Mouse (Mus musculus) frontal cortex, postnatal 25 days (tissue): Measurements from ENCODE around the gene Olfr1199.

ENCODE experiments used
- DNase-seq, 2 experiments: peaks; one replicate each; pipeline ENCODE4 v3.0.0; 2022; ENCODE audit warnings: low spot score in 2 of 2

Gene Olfr1199

DNA sequence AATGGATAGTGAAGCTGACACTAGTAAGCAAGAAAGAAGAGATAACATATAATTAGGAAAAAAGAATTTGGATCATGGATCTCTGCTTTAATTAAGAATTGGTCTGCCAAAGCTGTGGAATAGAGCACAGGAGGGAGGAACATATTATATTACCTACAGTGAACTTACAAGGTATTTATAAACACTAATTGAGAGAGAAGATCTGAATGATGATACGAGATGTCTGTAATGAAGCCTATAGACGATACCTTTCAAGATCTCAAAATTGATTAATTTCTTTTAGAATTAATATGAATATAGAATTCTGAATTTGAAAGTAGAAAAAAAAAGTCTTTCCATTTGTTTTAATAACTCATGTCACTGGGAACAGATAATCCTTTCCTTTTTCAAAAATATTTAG, at the start of gene Olfr1199:
Gene Olfr1199, minus strand, starts transcription at position 101 of the 400 bp plus-strand sequence.
- DNase-seq: no peak

- no peak for DNase-seq
Measured at GRCm38 (mm10) chr2:88792736-88793135, 32.5 kb upstream of the Olfr1199 start, which contains the start of gene Olfr1201. Olfr1201 (plus strand) TSS chr2:88793036.

GRCm38 (mm10) chr2:88770388-88770787, 10.1 kb upstream of the Olfr1199 start, which contains the start of gene Olfr1200:
Olfr1200 (minus strand) TSS chr2:88770488.
- DNase-seq: no peak

DNA sequence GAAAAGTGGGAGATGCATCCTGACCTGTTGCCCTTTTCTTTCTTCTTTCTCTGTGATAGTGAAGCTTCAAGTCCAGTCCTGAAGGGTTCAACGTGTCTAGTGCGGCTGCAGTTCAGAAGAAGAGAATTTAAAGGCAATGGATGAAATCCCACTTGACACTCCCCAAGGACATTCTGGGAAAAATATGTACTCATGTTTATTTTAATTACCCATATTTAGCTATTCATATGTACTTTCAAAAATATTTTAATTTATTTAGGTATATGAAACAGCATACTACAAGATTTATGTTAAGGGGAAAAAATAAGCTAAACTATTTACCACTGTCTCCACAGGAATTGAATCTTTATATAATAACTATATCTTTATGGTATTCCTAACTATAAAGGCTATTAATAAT, 9.0 kb downstream of the Olfr1199 start, which contains the start of gene Olfr1198:
Gene Olfr1198, minus strand, starts transcription at position 101 of the 400 bp plus-strand sequence.
- DNase-seq: no peak

- no peak for DNase-seq
Measured at GRCm38 (mm10) chr2:88743379-88743778, 16.9 kb downstream of the Olfr1199 start.

DNA sequence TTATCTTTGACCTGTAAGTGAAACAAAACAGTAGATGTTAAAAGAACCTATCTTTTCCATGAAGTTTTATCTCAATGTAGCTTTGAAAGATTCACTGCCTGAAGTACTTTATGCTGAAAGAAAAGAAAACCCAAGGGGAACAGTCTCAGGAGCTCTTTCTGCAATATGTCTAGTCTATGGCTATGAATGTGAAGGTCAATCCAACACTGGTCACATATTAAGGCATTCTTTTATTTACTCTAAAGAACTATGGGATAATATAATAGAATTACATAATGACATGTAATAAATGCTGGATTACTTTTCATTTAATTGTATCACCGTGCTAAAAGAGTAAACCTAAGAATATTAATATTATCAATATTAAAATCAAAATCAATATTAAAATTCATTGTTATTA, 28.0 kb downstream of the Olfr1199 start, which contains the start of gene Olfr1197:
Gene Olfr1197, minus strand, starts transcription at position 101 of the 400 bp plus-strand sequence.
- DNase-seq: no peak

GRCm38 (mm10) chr2:88704497-88704896, 55.8 kb downstream of the Olfr1199 start, which contains the start of gene Olfr1196:
Olfr1196 (minus strand) TSS chr2:88704597.
- no peak for DNase-seq
